Mouse (Mus musculus): ENCODE data around the gene Mamld1.

DNA sequence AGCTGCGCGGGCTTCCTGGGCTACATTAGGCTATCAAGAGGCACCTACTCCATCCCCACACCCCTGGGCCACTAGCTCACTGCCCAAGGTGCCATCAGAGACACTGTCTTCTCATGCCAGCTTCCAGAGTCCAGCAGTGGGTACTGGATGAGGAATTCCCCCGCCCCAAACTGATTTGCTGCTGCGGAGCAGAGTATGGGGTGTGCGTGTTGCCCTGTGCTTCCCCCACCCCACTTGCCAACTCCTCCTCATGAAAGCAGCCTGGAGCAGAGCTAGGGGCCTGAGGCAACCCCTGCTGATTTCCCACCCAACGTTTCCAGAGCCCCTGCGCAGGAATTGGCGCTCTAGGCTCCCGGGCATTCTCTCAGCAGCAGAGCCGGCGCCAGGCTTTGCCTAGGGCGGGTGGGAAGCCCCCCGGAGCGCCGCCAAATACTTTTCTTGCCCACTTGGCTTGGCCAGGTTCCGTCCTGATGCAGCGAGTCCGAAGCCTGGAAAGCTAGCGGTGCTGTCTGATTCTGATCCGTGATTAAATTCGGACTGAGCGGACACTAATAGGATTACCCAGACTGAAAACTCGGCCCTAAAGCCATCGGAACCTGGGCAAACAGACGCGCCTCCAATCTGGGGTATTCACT, 738 bp downstream of the Mamld1 start:
- TF ChIP-seq POLR2A (IDR thresholded peaks at IDR 0.05; ENCODE audit: extremely low read depth, insufficient read depth, low read length): no peak
- no peak for TF ChIP-seq CTCF (IDR thresholded peaks at IDR 0.05; ENCODE audit: extremely low read depth, insufficient read depth, low read length)

Measured in cortical plate, adult 2 months (tissue).